Mouse (Mus musculus): ENCODE results near the gene Ispd. TPM values are rescaled to one million over a fixed set of nuclear protein-coding genes. Genes with fewer than 3 reads are reported as not detected.

The Ispd gene
- polyA plus RNA-seq, 1 experiment from 2014 or later = 13.9 TPM

- ATAC-seq = no peak
- Histone ChIP-seq H3K4me1 (ENCODE audit: control insufficient read depth, insufficient read depth, low read depth, low read length) (no peaks in the 10 kb centered on the region), H3K4me2 (ENCODE audit: low read length) (no peak overlapping the region), H3K36me3 (ENCODE audit: control insufficient read depth, insufficient read depth, low read length) (no peaks in the 10 kb centered on the region), H3K9ac (ENCODE audit: low read depth, low read length) (no peak overlapping the region), H3K9me3 (ENCODE audit: control insufficient read depth, low read length) (no peaks in the 10 kb centered on the region), H3K4me3 (ENCODE audit: low read length) (no peak overlapping the region), H3K27ac (ENCODE audit: low read depth, low read length) (no peak overlapping the region), H3K27me3 (replicated peaks; ENCODE audit: control insufficient read depth, insufficient read depth, low read length) (no peaks in the 10 kb centered on the region)
- 94% methylated on average over 4 of the region's 4 CpGs for WGBS
Measured at GRCm38 (mm10) chr12:36570414-36571095, 189.3 kb downstream of the Ispd start.

- H3K4me3 ChIP-seq (ENCODE audit: low read length) = no peak overlapping the region
- no peaks in the 10 kb centered on the region for H3K9me3 ChIP-seq (ENCODE audit: control insufficient read depth, low read length)
- H3K36me3 ChIP-seq (ENCODE audit: control insufficient read depth, insufficient read depth, low read length) = no peaks in the 10 kb centered on the region
- H3K4me1 ChIP-seq (ENCODE audit: control insufficient read depth, insufficient read depth, low read depth, low read length) = no peaks in the 10 kb centered on the region
- H3K27me3 ChIP-seq (replicated peaks; ENCODE audit: control insufficient read depth, insufficient read depth, low read length) = no peaks in the 10 kb centered on the region
- no peak overlapping the region for H3K9ac ChIP-seq (ENCODE audit: low read depth, low read length)
- H3K4me2 ChIP-seq (ENCODE audit: low read length) = no peak overlapping the region
- H3K27ac ChIP-seq (ENCODE audit: low read depth, low read length) = no peak overlapping the region
- ATAC-seq = no peak
- 77% methylated on average over 3 of the region's 3 CpGs for WGBS
Measured at GRCm38 (mm10) chr12:36584828-36585227, 203.6 kb downstream of the Ispd start.

GRCm38 (mm10) chr12:36597539-36598250, 216.4 kb downstream of the Ispd start:
- no peaks in the 10 kb centered on the region for H3K27me3 ChIP-seq (replicated peaks; ENCODE audit: control insufficient read depth, insufficient read depth, low read length)
- no peaks in the 10 kb centered on the region for H3K4me1 ChIP-seq (ENCODE audit: control insufficient read depth, insufficient read depth, low read depth, low read length)
- 80% methylated on average over 2 of the region's 2 CpGs for WGBS
- H3K4me3 ChIP-seq (ENCODE audit: low read length) = no peak overlapping the region
- no peak for ATAC-seq
- no peak overlapping the region for H3K4me2 ChIP-seq (ENCODE audit: low read length)
- H3K36me3 ChIP-seq (ENCODE audit: control insufficient read depth, insufficient read depth, low read length) = no peaks in the 10 kb centered on the region
- no peak overlapping the region for H3K9ac ChIP-seq (ENCODE audit: low read depth, low read length)
- H3K27ac ChIP-seq (ENCODE audit: low read depth, low read length) = no peak overlapping the region
- no peaks in the 10 kb centered on the region for H3K9me3 ChIP-seq (ENCODE audit: control insufficient read depth, low read length)

- 75% methylated on average over 7 of the region's 7 CpGs for WGBS
- Histone ChIP-seq H3K9me3 (ENCODE audit: control insufficient read depth, low read length) (no peaks in the 10 kb centered on the region), H3K4me1 (ENCODE audit: control insufficient read depth, insufficient read depth, low read depth, low read length) (no peaks in the 10 kb centered on the region), H3K36me3 (ENCODE audit: control insufficient read depth, insufficient read depth, low read length) (no peaks in the 10 kb centered on the region), H3K4me3 (ENCODE audit: low read length) (no peak overlapping the region), H3K27ac (ENCODE audit: low read depth, low read length) (no peak overlapping the region), H3K9ac (ENCODE audit: low read depth, low read length) (no peak overlapping the region), H3K4me2 (ENCODE audit: low read length) (no peak overlapping the region), H3K27me3 (replicated peaks; ENCODE audit: control insufficient read depth, insufficient read depth, low read length) (no peaks in the 10 kb centered on the region)
- no peak for ATAC-seq
Measured at GRCm38 (mm10) chr12:36621960-36622736, 240.9 kb downstream of the Ispd start.

GRCm38 (mm10) chr12:36627204-36627603, 246.0 kb downstream of the Ispd start:
- Histone ChIP-seq H3K4me3 (ENCODE audit: low read length) (no peak overlapping the region), H3K4me1 (ENCODE audit: control insufficient read depth, insufficient read depth, low read depth, low read length) (no peaks in the 10 kb centered on the region), H3K9ac (ENCODE audit: low read depth, low read length) (no peak overlapping the region), H3K4me2 (ENCODE audit: low read length) (no peak overlapping the region), H3K27me3 (replicated peaks; ENCODE audit: control insufficient read depth, insufficient read depth, low read length) (no peaks in the 10 kb centered on the region), H3K27ac (ENCODE audit: low read depth, low read length) (no peak overlapping the region), H3K9me3 (ENCODE audit: control insufficient read depth, low read length) (no peaks in the 10 kb centered on the region), H3K36me3 (ENCODE audit: control insufficient read depth, insufficient read depth, low read length) (no peaks in the 10 kb centered on the region)
- ATAC-seq = no peak

GRCm38 (mm10) chr12:36632427-36632826, 251.2 kb downstream of the Ispd start:
- Histone ChIP-seq H3K9me3 (ENCODE audit: control insufficient read depth, low read length) (no peaks in the 10 kb centered on the region), H3K27me3 (replicated peaks; ENCODE audit: control insufficient read depth, insufficient read depth, low read length) (no peaks in the 10 kb centered on the region), H3K9ac (ENCODE audit: low read depth, low read length) (no peak overlapping the region), H3K36me3 (ENCODE audit: control insufficient read depth, insufficient read depth, low read length) (no peaks in the 10 kb centered on the region), H3K27ac (ENCODE audit: low read depth, low read length) (no peak overlapping the region), H3K4me1 (ENCODE audit: control insufficient read depth, insufficient read depth, low read depth, low read length) (no peaks in the 10 kb centered on the region), H3K4me2 (ENCODE audit: low read length) (no peak overlapping the region), H3K4me3 (ENCODE audit: low read length) (no peak overlapping the region)
- 89% methylated on average over 1 of the region's 1 CpGs for WGBS
- no peak for ATAC-seq

GRCm38 (mm10) chr12:36647514-36647913, 266.3 kb downstream of the Ispd start:
- Histone ChIP-seq H3K4me2 (ENCODE audit: low read length) (no peak overlapping the region), H3K4me1 (ENCODE audit: control insufficient read depth, insufficient read depth, low read depth, low read length) (no peaks in the 10 kb centered on the region), H3K9me3 (ENCODE audit: control insufficient read depth, low read length) (no peaks in the 10 kb centered on the region), H3K27me3 (replicated peaks; ENCODE audit: control insufficient read depth, insufficient read depth, low read length) (no peaks in the 10 kb centered on the region), H3K36me3 (ENCODE audit: control insufficient read depth, insufficient read depth, low read length) (no peaks in the 10 kb centered on the region), H3K27ac (ENCODE audit: low read depth, low read length) (no peak overlapping the region), H3K4me3 (ENCODE audit: low read length) (no peak overlapping the region), H3K9ac (ENCODE audit: low read depth, low read length) (no peak overlapping the region)
- ATAC-seq = no peak
- WGBS = 90% methylated on average over 4 of the region's 4 CpGs

- no peaks in the 10 kb centered on the region for H3K27me3 ChIP-seq (replicated peaks; ENCODE audit: control insufficient read depth, insufficient read depth, low read length)
- no peak overlapping the region for H3K4me2 ChIP-seq (ENCODE audit: low read length)
- 65% methylated on average over 7 of the region's 7 CpGs for WGBS
- ATAC-seq = no peak
- H3K27ac ChIP-seq (ENCODE audit: low read depth, low read length) = no peak overlapping the region
- no peaks in the 10 kb centered on the region for H3K36me3 ChIP-seq (ENCODE audit: control insufficient read depth, insufficient read depth, low read length)
- H3K4me3 ChIP-seq (ENCODE audit: low read length) = no peak overlapping the region
- H3K9me3 ChIP-seq (ENCODE audit: control insufficient read depth, low read length) = no peaks in the 10 kb centered on the region
- H3K4me1 ChIP-seq (ENCODE audit: control insufficient read depth, insufficient read depth, low read depth, low read length) = no peaks in the 10 kb centered on the region
- H3K9ac ChIP-seq (ENCODE audit: low read depth, low read length) = no peak overlapping the region
Measured at GRCm38 (mm10) chr12:36662496-36662895, 281.2 kb downstream of the Ispd start.

- Histone ChIP-seq H3K4me1 (ENCODE audit: control insufficient read depth, insufficient read depth, low read depth, low read length) (no peaks in the 10 kb centered on the region), H3K27ac (ENCODE audit: low read depth, low read length) (no peak overlapping the region), H3K9ac (ENCODE audit: low read depth, low read length) (no peak overlapping the region), H3K4me2 (ENCODE audit: low read length) (no peak overlapping the region), H3K27me3 (replicated peaks; ENCODE audit: control insufficient read depth, insufficient read depth, low read length) (no peaks in the 10 kb centered on the region), H3K9me3 (ENCODE audit: control insufficient read depth, low read length) (no peaks in the 10 kb centered on the region), H3K36me3 (ENCODE audit: control insufficient read depth, insufficient read depth, low read length) (no peaks in the 10 kb centered on the region), H3K4me3 (ENCODE audit: low read length) (no peak overlapping the region)
- 76% methylated on average over 3 of the region's 3 CpGs for WGBS
- ATAC-seq = no peak
Measured at GRCm38 (mm10) chr12:36664783-36665182, 283.5 kb downstream of the Ispd start.
